Comparison of ENCODE assay signal across 32 mouse cellular contexts in genomic region chr10:5056940-5057339, GRCm38 (mm10). TPM values are rescaled to one million over a fixed set of nuclear protein-coding genes. Genes with fewer than 3 reads are reported as not detected.
A peak's percentile ranks its signal among the peaks of the same experiment; 100 is the strongest.
DNase-seq lines count a peak whose midpoint lies in the region; ATAC-seq and TF ChIP-seq lines count a peak whose summit lies in the region.
"Had no signal": no experiment of that assay in that cellular context is flagged by ENCODE, and none has a peak within 500 bp of the region (broad histone marks: within the 10 kb centered on the region; RNA-seq: fewer than 3 reads in every experiment).

No protein-coding gene starts in this region.

- no peaks in the 10 kb centered on the region for H3K9me3 ChIP-seq in midbrain, embryonic 13.5 days
- no peaks in the 10 kb centered on the region for H3K9me3 ChIP-seq in midbrain, embryonic 16.5 days (replicated peaks; ENCODE audit: control insufficient read depth, low read length, poor library complexity, severe bottlenecking)
- H3K9me3 ChIP-seq: embryonic facial prominence, embryonic 10.5 days; embryonic facial prominence, embryonic 13.5 days; forebrain, embryonic 12.5 days; forebrain, embryonic 15.5 days; G1E; heart, embryonic 12.5 days; heart, embryonic 15.5 days; hindbrain, embryonic 10.5 days; hindbrain, embryonic 13.5 days; intestine, embryonic 15.5 days had no signal

- no peak overlapping the region for H3K9ac ChIP-seq in midbrain, embryonic 13.5 days (replicated peaks)
- no peak overlapping the region for H3K9ac ChIP-seq in midbrain, embryonic 16.5 days (ENCODE audit: low read depth, low read length)
- H3K9ac ChIP-seq: embryonic facial prominence, embryonic 13.5 days; forebrain, embryonic 12.5 days; forebrain, embryonic 15.5 days; heart, embryonic 12.5 days; heart, embryonic 15.5 days; hindbrain, embryonic 13.5 days; intestine, embryonic 15.5 days had no signal

- WGBS in midbrain, embryonic 13.5 days: 60% methylated on average over 3 of the region's 3 CpGs
- WGBS in midbrain, embryonic 16.5 days: 48% methylated on average over 3 of the region's 3 CpGs

- TF ChIP-seq POLR2A in bone marrow macrophage, adult 2 months (IDR thresholded peaks at IDR 0.05; ENCODE audit: borderline replicate concordance, low read depth, low read length): no peak

- H3K4me3 ChIP-seq in gastrocnemius, adult 2 months: no peak overlapping the region
- H3K4me3 ChIP-seq in midbrain, embryonic 13.5 days (replicated peaks): no peak overlapping the region
- H3K4me3 ChIP-seq in midbrain, embryonic 16.5 days (ENCODE audit: low read depth, low read length): no peak overlapping the region
- no peak overlapping the region for H3K4me3 ChIP-seq in bone marrow macrophage, adult 2 months (ENCODE audit: insufficient read depth, low read length)
- H3K4me3 ChIP-seq: embryonic facial prominence, embryonic 10.5 days; embryonic facial prominence, embryonic 13.5 days; erythroblast, embryonic 14.5 days; forebrain, embryonic 12.5 days; forebrain, embryonic 15.5 days; heart, adult 2 months; heart, embryonic 12.5 days; heart, embryonic 15.5 days; hindbrain, embryonic 10.5 days; hindbrain, embryonic 13.5 days; intestine, embryonic 15.5 days had no signal

- peak overlapping the region; percentile 67; the same call in 1 of the 2 replicates for H3K27ac ChIP-seq in gastrocnemius, adult 2 months
- H3K27ac ChIP-seq in midbrain, embryonic 13.5 days: no peak overlapping the region
- no peak overlapping the region for H3K27ac ChIP-seq in midbrain, embryonic 16.5 days (ENCODE audit: low read length)
- H3K27ac ChIP-seq in bone marrow macrophage, adult 2 months (ENCODE audit: insufficient read depth, low read depth, low read length): peak overlapping the region; percentile 61
- H3K27ac ChIP-seq: embryonic facial prominence, embryonic 10.5 days; embryonic facial prominence, embryonic 13.5 days; forebrain, embryonic 12.5 days; forebrain, embryonic 15.5 days; heart, adult 2 months; heart, embryonic 15.5 days; hindbrain, embryonic 10.5 days; hindbrain, embryonic 13.5 days; intestine, embryonic 15.5 days had no signal

- TF ChIP-seq CTCF in gastrocnemius, adult 2 months (IDR thresholded peaks at IDR 0.05): no peak
- no peak for TF ChIP-seq CTCF in bone marrow macrophage, adult 2 months (IDR thresholded peaks at IDR 0.05; ENCODE audit: low read depth, low read length)

- intact Hi-C loops in gastrocnemius, adult 2 months (cut with DNase I): no loop called here

- H3K4me1 ChIP-seq in midbrain, embryonic 13.5 days (replicated peaks): peaks cover 10% of the 10 kb centered on the region; the same call in 1 of the 2 replicates
- H3K4me1 ChIP-seq in midbrain, embryonic 16.5 days (ENCODE audit: control insufficient read depth, insufficient read depth, low read length): no peaks in the 10 kb centered on the region
- peaks cover 19% of the 10 kb centered on the region for H3K4me1 ChIP-seq in bone marrow macrophage, adult 2 months (ENCODE audit: control insufficient read depth, insufficient read depth, low read length)
- H3K4me1 ChIP-seq: embryonic facial prominence, embryonic 10.5 days; embryonic facial prominence, embryonic 13.5 days; forebrain, embryonic 15.5 days; intestine, embryonic 15.5 days had no signal

- peak; percentile 34; the same call in 1 of the 2 replicates for ATAC-seq in midbrain, embryonic 13.5 days
- ATAC-seq in midbrain, embryonic 16.5 days: no peak
- peak; percentile 46; the same call in 1 of the 2 replicates for ATAC-seq in megakaryocyte progenitor cell, adult 5-6 weeks (replicated peaks; ENCODE audit: poor library complexity)
- ATAC-seq: forebrain, embryonic 15.5 days; intestine, embryonic 15.5 days had no signal

- H3K4me2 ChIP-seq in midbrain, embryonic 13.5 days (replicated peaks): no peak overlapping the region
- no peak overlapping the region for H3K4me2 ChIP-seq in midbrain, embryonic 16.5 days (ENCODE audit: low read length)
- H3K4me2 ChIP-seq: embryonic facial prominence, embryonic 13.5 days; forebrain, embryonic 12.5 days; forebrain, embryonic 15.5 days; heart, embryonic 12.5 days; heart, embryonic 15.5 days; hindbrain, embryonic 13.5 days; intestine, embryonic 15.5 days had no signal

- H3K36me3 ChIP-seq in midbrain, embryonic 13.5 days: peaks cover 8% of the 10 kb centered on the region
- H3K36me3 ChIP-seq in midbrain, embryonic 16.5 days (ENCODE audit: control insufficient read depth, insufficient read depth, low read length): peaks cover 9% of the 10 kb centered on the region; the same call in 1 of the 2 replicates
- H3K36me3 ChIP-seq: embryonic facial prominence, embryonic 10.5 days; forebrain, embryonic 12.5 days; forebrain, embryonic 15.5 days; hindbrain, embryonic 10.5 days; intestine, embryonic 15.5 days had no signal

- peaks cover 10% of the 10 kb centered on the region; the same call in 1 of the 2 replicates for H3K27me3 ChIP-seq in midbrain, embryonic 13.5 days
- H3K27me3 ChIP-seq in midbrain, embryonic 16.5 days (ENCODE audit: control insufficient read depth, insufficient read depth, low read depth, low read length): no peaks in the 10 kb centered on the region
- H3K27me3 ChIP-seq: embryonic facial prominence, embryonic 13.5 days; forebrain, embryonic 12.5 days; forebrain, embryonic 15.5 days; heart, embryonic 12.5 days; heart, embryonic 15.5 days; hindbrain, embryonic 13.5 days; intestine, embryonic 15.5 days had no signal

- DNase-seq in gastrocnemius, adult 2 months: no peak
- no peak for DNase-seq in gastrocnemius, postnatal 4 days (ENCODE audit: low spot score in 2 of 2)
- no peak for DNase-seq in layer of hippocampus, postnatal 10 days (ENCODE audit: low spot score in 2 of 2)
- no peak for DNase-seq in c-Kit-positive CD71-positive TER-119-positive erythroid progenitor cells, embryonic 14.5 days (ENCODE audit: low spot score)
- DNase-seq: adrenal gland, adult 8-10 months; adrenal gland, postnatal 25 days; cerebellum, adult 11 months; cerebellum, adult 2 months; cerebellum, adult 9-11 months; cerebellum, postnatal 25 days; embryo, embryonic 11 days; gastrocnemius, postnatal 10 days; gastrocnemius, postnatal 36 days; heart, adult 2 months; heart, postnatal 10 days; heart, postnatal 36 days had no signal

RNA-seq across cellular contexts. Expression of gene Gm10097, which starts 12.1 kb away (rescaled TPM):
- total RNA-seq in gastrocnemius, adult 2 months (2021): under 1 TPM; 0.23 to 0.36 TPM
- total RNA-seq in gastrocnemius, postnatal 4 days (2021): 1 to 10 TPM; 1.2 to 1.4 TPM
- 0.09 and 0.15 TPM in 2 replicates for polyA plus RNA-seq in midbrain, embryonic 13.5 days (2015; fragmentation: Nextera tagmentation; extraction: Ambion mirVana)
- 0.19 TPM in 2 replicates for polyA plus RNA-seq in midbrain, embryonic 16.5 days (2015; fragmentation: Nextera tagmentation; extraction: Ambion mirVana)
- not detected in 2 replicates for polyA plus RNA-seq in bone marrow macrophage, adult 2 months (2012; ENCODE audit: insufficient read depth, insufficient read length, missing spikeins)
- not detected in 2 replicates for total RNA-seq in megakaryocyte progenitor cell, adult 5-6 weeks (2015)
- total RNA-seq in megakaryocyte progenitor cell, adult 5-6 weeks (2017): 0.04 TPM in 1 of 2 replicates, not detected in the other
- not detected for total RNA-seq in layer of hippocampus, postnatal 10 days (2021)
- total RNA-seq: adrenal gland, adult 8-10 months; adrenal gland, postnatal 25 days had no signal
- polyA plus RNA-seq: cerebellum, adult 2 months; cortical plate, adult 2 months; erythroblast, embryonic 14.5 days; G1E had no signal

Comparison
In these comparisons a context has a peak if more than half of its experiments do, and no peak if none do; other contexts are left out.
1. H3K27ac ChIP-seq: peak in gastrocnemius, adult 2 months (single experiment) and bone marrow macrophage, adult 2 months (single experiment); none in midbrain, embryonic 13.5 days (single experiment) and midbrain, embryonic 16.5 days (single experiment).